Mouse (Mus musculus): ENCODE data around the gene Ccdc134. TPM values are rescaled to one million over a fixed set of nuclear protein-coding genes. Genes with fewer than 3 reads are reported as not detected.
A peak's percentile ranks its signal among the peaks of the same experiment; 100 is the strongest.

Gene Ccdc134
- total RNA-seq, 2 experiments from 2014 or later = 11.8 to 12.4 TPM

GRCm38 (mm10) chr15:82138565-82138964, 10.8 kb downstream of the Ccdc134 start:
- no peak overlapping the region for H3K4me3 ChIP-seq
- no peak overlapping the region for H3K27ac ChIP-seq
- intact Hi-C loops (cut with DNase I) = loop anchor here (1.0 to 2.0 kb wide), 2 partner anchors 27 to 98 kb away; no protein-coding TSS in a partner anchor
- DNase-seq = peak; percentile 67
- TF ChIP-seq CTCF (IDR thresholded peaks at IDR 0.05) = peak; percentile 93

- peak; percentile 55 for TF ChIP-seq CTCF (IDR thresholded peaks at IDR 0.05)
- intact Hi-C loops (cut with DNase I) = loop anchor here (2.0 kb wide), 1 partner anchor 98 kb away; no protein-coding TSS in a partner anchor
- no peak overlapping the region for H3K4me3 ChIP-seq
- no peak for DNase-seq
- H3K27ac ChIP-seq = no peak overlapping the region
These were observed 11.5 kb downstream of the Ccdc134 start for GRCm38 (mm10) chr15:82139196-82139595.

GRCm38 (mm10) chr15:82140355-82140754, 12.6 kb downstream of the Ccdc134 start:
- intact Hi-C loops (cut with DNase I) = no loop called here
- H3K27ac ChIP-seq = no peak overlapping the region
- DNase-seq = no peak
- peak; percentile 27; the same call in 1 of the 2 replicates for TF ChIP-seq CTCF (IDR thresholded peaks at IDR 0.05)
- H3K4me3 ChIP-seq = no peak overlapping the region

GRCm38 (mm10) chr15:82144157-82144556, 16.4 kb downstream of the Ccdc134 start:
- no peak for TF ChIP-seq CTCF (IDR thresholded peaks at IDR 0.05)
- no peak for DNase-seq
- intact Hi-C loops (cut with DNase I) = no loop called here
- no peak overlapping the region for H3K4me3 ChIP-seq
- H3K27ac ChIP-seq = peak overlapping the region; percentile 51; the same call in 1 of the 2 replicates

- intact Hi-C loops (cut with DNase I) = loop anchor here (5.0 kb wide), 1 partner anchor 197 kb away; no protein-coding TSS in a partner anchor
- no peak for DNase-seq
- peak overlapping the region; percentile 92 for H3K27ac ChIP-seq
- no peak for TF ChIP-seq CTCF (IDR thresholded peaks at IDR 0.05)
- H3K4me3 ChIP-seq = no peak overlapping the region
These were observed 17.7 kb downstream of the Ccdc134 start for GRCm38 (mm10) chr15:82145408-82145807.

- intact Hi-C loops (cut with DNase I) = loop anchor here (5.0 kb wide), 1 partner anchor 196 kb away; no protein-coding TSS in a partner anchor
These were observed 18.4 kb downstream of the Ccdc134 start for GRCm38 (mm10) chr15:82145851-82146769.

GRCm38 (mm10) chr15:82146770-82147610, 19.3 kb downstream of the Ccdc134 start, which contains the start of gene Srebf2:
Srebf2 (plus strand) TSS chr15:82147181.
- peak within 1 kb of the TSS; percentile 92 for H3K27ac ChIP-seq
- peak; percentile 99 for DNase-seq
- intact Hi-C loops (cut with DNase I) = loop anchor here (5.0 kb wide), 1 partner anchor 195 kb away; no protein-coding TSS in a partner anchor
- TF ChIP-seq CTCF (IDR thresholded peaks at IDR 0.05) = no peak
- H3K4me3 ChIP-seq = peak within 1 kb of the TSS; percentile 82

More at GRCm38 (mm10) chr15:82145851-82146769, 18.4 kb downstream of the Ccdc134 start:
- DNase-seq = no peak
- Histone ChIP-seq H3K27ac (peak overlapping the region; percentile 92), H3K4me3 (peak overlapping the region; percentile 82)
- no peak for TF ChIP-seq CTCF (IDR thresholded peaks at IDR 0.05)

GRCm38 (mm10) chr15:82147611-82148111, 19.9 kb downstream of the Ccdc134 start:
- peak; percentile 78 for DNase-seq
- intact Hi-C loops (cut with DNase I) = loop anchor here (5.0 kb wide), 1 partner anchor 195 kb away; no protein-coding TSS in a partner anchor
- TF ChIP-seq CTCF (IDR thresholded peaks at IDR 0.05) = peak; percentile 31
- Histone ChIP-seq H3K4me3 (peak overlapping the region; percentile 82), H3K27ac (peak overlapping the region; percentile 92)

GRCm38 (mm10) chr15:82148510-82148911, 20.8 kb downstream of the Ccdc134 start:
- no peak for TF ChIP-seq CTCF (IDR thresholded peaks at IDR 0.05)
- DNase-seq = no peak
- intact Hi-C loops (cut with DNase I) = loop anchor here (5.0 kb wide), 1 partner anchor 194 kb away; no protein-coding TSS in a partner anchor
- Histone ChIP-seq H3K27ac (peak overlapping the region; percentile 92), H3K4me3 (peak overlapping the region; percentile 82)

GRCm38 (mm10) chr15:82150042-82150441, 22.3 kb downstream of the Ccdc134 start:
- TF ChIP-seq CTCF (IDR thresholded peaks at IDR 0.05) = no peak
- no peak overlapping the region for H3K4me3 ChIP-seq
- intact Hi-C loops (cut with DNase I) = no loop called here
- no peak for DNase-seq
- no peak overlapping the region for H3K27ac ChIP-seq

GRCm38 (mm10) chr15:82151176-82151575, 23.5 kb downstream of the Ccdc134 start:
- intact Hi-C loops (cut with DNase I) = no loop called here
- no peak for TF ChIP-seq CTCF (IDR thresholded peaks at IDR 0.05)
- Histone ChIP-seq H3K4me3 (no peak overlapping the region), H3K27ac (no peak overlapping the region)
- no peak for DNase-seq

- no peak for DNase-seq
- intact Hi-C loops (cut with DNase I) = no loop called here
- TF ChIP-seq CTCF (IDR thresholded peaks at IDR 0.05) = no peak
- Histone ChIP-seq H3K27ac (no peak overlapping the region), H3K4me3 (no peak overlapping the region)
These were observed 24.3 kb downstream of the Ccdc134 start for GRCm38 (mm10) chr15:82152022-82152421.
